Mouse (Mus musculus) thymus, adult 2 months (tissue): ENCODE data around the gene Fbxl12.

Source experiments
- CTCF ChIP-seq: fragments of 200-500 bp; IDR thresholded peaks from 2 replicates; pipeline ENCODE4 v1.5.1; 2012; ENCODE audit warnings: mild to moderate bottlenecking, control low read depth, low read length, moderate library complexity, borderline replicate concordance; ENCODE audit not compliant: control insufficient read depth, poor library complexity, insufficient read depth; ENCODE audit errors: extremely low read depth
- POLR2A ChIP-seq: fragments of 200-500 bp; IDR thresholded peaks from 2 replicates; pipeline ENCODE4 v1.6.1; 2012; ENCODE audit warnings: mild to moderate bottlenecking, low read length, control low read depth, moderate library complexity; ENCODE audit not compliant: control insufficient read depth, poor library complexity, insufficient read depth; ENCODE audit errors: extremely low read depth

DNA sequence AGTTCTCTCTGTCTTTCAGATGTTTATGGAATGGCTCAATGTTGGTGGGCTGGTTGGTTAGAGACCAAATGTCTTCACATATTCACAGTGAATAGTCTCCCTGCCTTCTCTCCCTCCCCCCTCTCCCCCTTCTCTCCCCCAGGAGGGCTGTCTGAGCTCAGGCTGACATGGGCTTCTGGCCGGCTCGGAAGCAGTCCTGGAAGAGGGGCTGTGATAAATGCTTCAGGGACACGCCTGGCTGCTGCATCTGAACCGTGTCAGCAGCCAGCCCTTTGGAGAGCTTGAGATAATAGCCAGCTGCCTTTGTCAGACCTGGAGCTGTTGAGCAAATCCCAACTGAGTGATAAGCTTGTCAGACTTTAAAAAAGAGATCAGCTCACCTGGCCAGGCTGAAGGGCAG is 45.3 kb upstream of the Fbxl12 start:
- TF ChIP-seq CTCF, result no peak
- TF ChIP-seq POLR2A, result no peak
